Mouse (Mus musculus): ENCODE results near the gene 9530002B09Rik. TPM values are rescaled to one million over a fixed set of nuclear protein-coding genes. Genes with fewer than 3 reads are reported as not detected.

The 9530002B09Rik gene
- not detected for total RNA-seq (2022)

DNA sequence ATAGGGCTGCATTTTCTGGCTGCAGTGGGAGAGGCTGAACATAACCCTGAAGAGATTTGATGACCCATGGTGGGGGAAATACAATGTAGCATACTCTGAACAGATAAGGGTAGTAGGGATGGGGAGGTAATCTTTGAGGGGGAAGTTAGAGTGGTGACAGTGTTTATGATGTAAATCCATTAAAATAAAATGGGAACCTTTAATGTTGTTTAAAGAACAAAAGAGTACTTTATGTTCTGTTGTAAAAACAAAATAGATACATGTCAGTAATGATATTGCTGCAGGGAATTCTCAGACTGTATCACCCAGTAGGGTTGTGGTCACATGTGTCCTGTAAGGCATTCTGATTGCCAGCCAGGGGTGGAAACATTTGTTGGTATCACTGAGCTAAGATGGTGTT lies at the start of gene 9530002B09Rik:
9530002B09Rik (plus strand) TSS at position 301 of the 400 bp plus-strand sequence.
- DNase-seq (ENCODE audit: low spot score) = no peak

Other genes with a start within 250 kb of the 9530002B09Rik start
- 10 to 100 TPM; 44.1 to 52.8 (median 49.1) TPM for gene Ppt1, start 147.0 kb downstream of the 9530002B09Rik start, total RNA-seq (2022)
- 10 to 100 TPM; 38.4 to 47.9 (median 42.1) TPM for gene Cap1, start 196.8 kb downstream of the 9530002B09Rik start, total RNA-seq (2022)